24 mouse cellular contexts compared by ENCODE assay signal in the genomic region with DNA sequence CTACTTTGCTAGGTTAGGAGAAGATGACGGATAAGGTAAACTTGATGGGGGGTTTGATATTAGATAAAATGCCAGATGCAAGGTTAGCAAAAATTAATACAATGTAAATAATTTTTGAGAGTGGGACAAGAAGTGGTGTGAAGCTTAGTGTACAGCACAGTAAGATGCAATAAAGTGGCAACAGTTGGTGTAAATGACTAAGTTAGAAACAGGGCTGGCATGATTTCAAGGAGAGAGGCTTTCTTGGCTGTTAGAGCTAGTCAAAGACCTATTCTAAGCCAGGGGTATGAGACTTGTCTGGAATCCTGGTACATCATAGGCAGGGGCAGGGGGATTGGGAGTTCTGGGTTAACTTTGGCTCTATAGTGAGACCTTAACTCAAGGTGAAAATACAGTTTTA. TPM values are rescaled to one million over a fixed set of nuclear protein-coding genes. Genes with fewer than 3 reads are reported as not detected.
A peak's percentile ranks its signal among the peaks of the same experiment; 100 is the strongest.
DNase-seq lines count a peak whose midpoint lies in the region; ATAC-seq and TF ChIP-seq lines count a peak whose summit lies in the region.
"Had no signal": no experiment of that assay in that cellular context is flagged by ENCODE, and none has a peak within 500 bp of the region (broad histone marks: within the 10 kb centered on the region; RNA-seq: fewer than 3 reads in every experiment).

No protein-coding gene starts in this region.

- no peak overlapping the region for H3K27ac ChIP-seq in kidney, adult 2 months (ENCODE audit: insufficient read depth, low read depth, low read length)
- no peak overlapping the region for H3K27ac ChIP-seq in midbrain, embryonic 15.5 days
- H3K27ac ChIP-seq in forebrain, embryonic 13.5 days = no peak overlapping the region
- H3K27ac ChIP-seq: embryonic facial prominence, embryonic 10.5 days; embryonic facial prominence, embryonic 13.5 days; forebrain, embryonic 12.5 days; hindbrain, embryonic 12.5 days; hindbrain, embryonic 15.5 days had no signal

- no peaks in the 10 kb centered on the region for H3K36me3 ChIP-seq in kidney, adult 2 months (ENCODE audit: control insufficient read depth, insufficient read depth, low read length)
- no peaks in the 10 kb centered on the region for H3K36me3 ChIP-seq in midbrain, embryonic 15.5 days (replicated peaks)
- H3K36me3 ChIP-seq in forebrain, embryonic 13.5 days (ENCODE audit: poor library complexity, severe bottlenecking) = peaks cover 4% of the 10 kb centered on the region
- H3K36me3 ChIP-seq: hindbrain, embryonic 15.5 days had no signal

- H3K9ac ChIP-seq in midbrain, embryonic 15.5 days = no peak overlapping the region
- H3K9ac ChIP-seq in forebrain, embryonic 13.5 days = no peak overlapping the region
- H3K9ac ChIP-seq: embryonic facial prominence, embryonic 13.5 days; forebrain, embryonic 12.5 days; hindbrain, embryonic 12.5 days; hindbrain, embryonic 15.5 days had no signal

- no peaks in the 10 kb centered on the region for H3K27me3 ChIP-seq in kidney, adult 2 months (replicated peaks; ENCODE audit: control insufficient read depth, insufficient read depth, low read length)
- H3K27me3 ChIP-seq in midbrain, embryonic 15.5 days (replicated peaks) = no peaks in the 10 kb centered on the region
- H3K27me3 ChIP-seq in forebrain, embryonic 13.5 days = no peaks in the 10 kb centered on the region
- H3K27me3 ChIP-seq: embryonic facial prominence, embryonic 13.5 days; forebrain, embryonic 12.5 days; hindbrain, embryonic 12.5 days; hindbrain, embryonic 15.5 days had no signal

- ATAC-seq in midbrain, embryonic 15.5 days (replicated peaks) = no peak
- no peak for ATAC-seq in forebrain, embryonic 13.5 days
- ATAC-seq: activated CD4-positive, CD25-positive, alpha-beta regulatory T cell, adult 4 months; forebrain, embryonic 16.5 days had no signal

- no peak for TF ChIP-seq POLR2A in kidney, adult 2 months (IDR thresholded peaks at IDR 0.05; ENCODE audit: low read depth, low read length)

- no peaks in the 10 kb centered on the region for H3K9me3 ChIP-seq in midbrain, embryonic 15.5 days
- no peaks in the 10 kb centered on the region for H3K9me3 ChIP-seq in forebrain, embryonic 13.5 days (replicated peaks)
- H3K9me3 ChIP-seq: embryonic facial prominence, embryonic 10.5 days; embryonic facial prominence, embryonic 13.5 days; forebrain, embryonic 12.5 days; hindbrain, embryonic 12.5 days; hindbrain, embryonic 15.5 days had no signal

- TF ChIP-seq CTCF in kidney, adult 2 months (conservative IDR thresholded peaks at IDR 0.05; ENCODE audit: insufficient read depth, insufficient read length, low read depth, low read length) = no peak

- H3K4me1 ChIP-seq in kidney, adult 2 months (ENCODE audit: control insufficient read depth, insufficient read depth, low read length) = peaks cover 9% of the 10 kb centered on the region; the same call in 1 of the 2 replicates
- H3K4me1 ChIP-seq in midbrain, embryonic 15.5 days = peaks cover 3% of the 10 kb centered on the region; the same call in 1 of the 2 replicates
- H3K4me1 ChIP-seq in forebrain, embryonic 13.5 days = 0 out of 2 replicates have a peak, but pooled peaks cover 5% of the 10 kb centered on the region
- H3K4me1 ChIP-seq: embryonic facial prominence, embryonic 10.5 days; embryonic facial prominence, embryonic 13.5 days; forebrain, embryonic 12.5 days; hindbrain, embryonic 12.5 days; hindbrain, embryonic 15.5 days had no signal

- WGBS in kidney, adult 2 months = 64% methylated on average over 1 of the region's 1 CpGs
- 95% methylated on average over 1 of the region's 1 CpGs for WGBS in midbrain, embryonic 15.5 days
- WGBS in forebrain, embryonic 13.5 days = 95% methylated on average over 1 of the region's 1 CpGs

- no peak overlapping the region for H3K4me2 ChIP-seq in midbrain, embryonic 15.5 days
- no peak overlapping the region for H3K4me2 ChIP-seq in forebrain, embryonic 13.5 days
- H3K4me2 ChIP-seq: embryonic facial prominence, embryonic 13.5 days; forebrain, embryonic 12.5 days; heart, embryonic 11.5 days; hindbrain, embryonic 12.5 days; hindbrain, embryonic 15.5 days had no signal

- DNase-seq in kidney, adult 2 months = peak; percentile 55
- no peak for DNase-seq in kidney, adult 11 months
- DNase-seq in 3T3-L1 (ENCODE audit: low read depth, low spot score) = peak; percentile 14
- peak; percentile 15 for DNase-seq in adipocyte (ENCODE audit: low spot score)
- DNase-seq: adrenal gland, postnatal 10 days; adrenal gland, postnatal 36 days; cerebellum, adult 11 months; cerebellum, adult 2 months; cerebellum, postnatal 10 days; cerebellum, postnatal 36 days; embryo, embryonic 11 days; gastrocnemius, postnatal 14 days; heart, adult 11 months had no signal

- no peak overlapping the region for H3K4me3 ChIP-seq in kidney, adult 2 months (ENCODE audit: insufficient read depth, low read depth, low read length)
- H3K4me3 ChIP-seq in midbrain, embryonic 15.5 days = no peak overlapping the region
- no peak overlapping the region for H3K4me3 ChIP-seq in forebrain, embryonic 13.5 days
- H3K4me3 ChIP-seq: embryonic facial prominence, embryonic 10.5 days; embryonic facial prominence, embryonic 13.5 days; erythroblast, embryonic 14.5 days; forebrain, embryonic 12.5 days; hindbrain, embryonic 12.5 days; hindbrain, embryonic 15.5 days had no signal

RNA-seq across cellular contexts. Expression of a gene that starts 9.4 kb away (rescaled TPM):
- polyA plus RNA-seq in kidney, adult 2 months (2012; rRNA removed) = 136 and 197 TPM in 2 replicates
- 102 and 106 TPM in 2 replicates for polyA plus RNA-seq in midbrain, embryonic 15.5 days (2015; fragmentation: Nextera tagmentation; extraction: Ambion mirVana)
- 103 and 112 TPM in 2 replicates for polyA plus RNA-seq in forebrain, embryonic 13.5 days (2015; fragmentation: Nextera tagmentation; extraction: Ambion mirVana)
